Mouse (Mus musculus): Measurements from ENCODE around the gene Pecam1. TPM values are rescaled to one million over a fixed set of nuclear protein-coding genes. Genes with fewer than 3 reads are reported as not detected.

Gene Pecam1
- polyA plus RNA-seq, 1 experiment from 2014 or later: 20.2 TPM

- Histone ChIP-seq H3K9ac (ENCODE audit: low read length) (no peak overlapping the region), H3K4me2 (replicated peaks; ENCODE audit: low read depth) (no peak overlapping the region), H3K27ac (replicated peaks) (no peak overlapping the region), H3K27me3 (ENCODE audit: control insufficient read depth, insufficient read depth, low read length) (no peaks in the 10 kb centered on the region), H3K9me3 (ENCODE audit: control insufficient read depth, low read length) (no peaks in the 10 kb centered on the region), H3K4me1 (replicated peaks; ENCODE audit: control insufficient read depth, insufficient read depth) (peaks cover 3% of the 10 kb centered on the region; the same call in 1 of the 2 replicates), H3K36me3 (ENCODE audit: control insufficient read depth, insufficient read depth, low read length) (no peaks in the 10 kb centered on the region), H3K4me3 (ENCODE audit: low read depth, low read length) (no peak overlapping the region)
- DNase-seq (ENCODE audit: low spot score): no peak
- WGBS: 73% methylated on average over 15 of the region's 15 CpGs
- no peak for ATAC-seq (ENCODE audit: low FRiP score, low TSS enrichment)
- no peak for TF ChIP-seq CTCF (IDR thresholded peaks at IDR 0.05; ENCODE audit: low read depth)
- TF ChIP-seq EP300 (optimal IDR thresholded peaks at IDR 0.05): no peak
Observed at GRCm38 (mm10) chr11:106723611-106724125, 26.8 kb downstream of the Pecam1 start.

- 7% methylated on average over 7 of the region's 7 CpGs for WGBS
- peak; percentile 58 for DNase-seq (ENCODE audit: low spot score)
Observed at GRCm38 (mm10) chr11:106722831-106723361, 27.5 kb downstream of the Pecam1 start.

GRCm38 (mm10) chr11:106720379-106720778 lies 30.0 kb downstream of the Pecam1 start:
- TF ChIP-seq CTCF (IDR thresholded peaks at IDR 0.05; ENCODE audit: low read depth) (no peak), EP300 (optimal IDR thresholded peaks at IDR 0.05) (no peak)
- Histone ChIP-seq H3K4me1 (replicated peaks; ENCODE audit: control insufficient read depth, insufficient read depth) (peaks cover 3% of the 10 kb centered on the region; the same call in 1 of the 2 replicates), H3K4me2 (replicated peaks; ENCODE audit: low read depth) (no peak overlapping the region), H3K27me3 (ENCODE audit: control insufficient read depth, insufficient read depth, low read length) (no peaks in the 10 kb centered on the region), H3K9me3 (ENCODE audit: control insufficient read depth, low read length) (no peaks in the 10 kb centered on the region), H3K36me3 (ENCODE audit: control insufficient read depth, insufficient read depth, low read length) (no peaks in the 10 kb centered on the region), H3K9ac (ENCODE audit: low read length) (no peak overlapping the region), H3K4me3 (ENCODE audit: low read depth, low read length) (no peak overlapping the region), H3K27ac (replicated peaks) (no peak overlapping the region)
- DNase-seq (ENCODE audit: low spot score): no peak
- ATAC-seq (ENCODE audit: low FRiP score, low TSS enrichment): no peak
- WGBS: 87% methylated on average over 8 of the region's 8 CpGs

More at GRCm38 (mm10) chr11:106722831-106723361, 27.5 kb downstream of the Pecam1 start:
- Histone ChIP-seq H3K9ac (ENCODE audit: low read length) (no peak overlapping the region), H3K36me3 (ENCODE audit: control insufficient read depth, insufficient read depth, low read length) (no peaks in the 10 kb centered on the region), H3K27me3 (ENCODE audit: control insufficient read depth, insufficient read depth, low read length) (no peaks in the 10 kb centered on the region), H3K9me3 (ENCODE audit: control insufficient read depth, low read length) (no peaks in the 10 kb centered on the region), H3K4me3 (ENCODE audit: low read depth, low read length) (no peak overlapping the region), H3K4me2 (replicated peaks; ENCODE audit: low read depth) (no peak overlapping the region), H3K27ac (replicated peaks) (peak overlapping the region; percentile 71), H3K4me1 (replicated peaks; ENCODE audit: control insufficient read depth, insufficient read depth) (peaks cover 3% of the 10 kb centered on the region; the same call in 1 of the 2 replicates)
- no peak for TF ChIP-seq EP300 (optimal IDR thresholded peaks at IDR 0.05)
- no peak for TF ChIP-seq CTCF (IDR thresholded peaks at IDR 0.05; ENCODE audit: low read depth)
- ATAC-seq (ENCODE audit: low FRiP score, low TSS enrichment): peak; percentile 86

- no peak overlapping the region for H3K27ac ChIP-seq (replicated peaks)
- no peak for DNase-seq (ENCODE audit: low spot score)
- no peaks in the 10 kb centered on the region for H3K36me3 ChIP-seq (ENCODE audit: control insufficient read depth, insufficient read depth, low read length)
- ATAC-seq (ENCODE audit: low FRiP score, low TSS enrichment): no peak
- H3K9me3 ChIP-seq (ENCODE audit: control insufficient read depth, low read length): no peaks in the 10 kb centered on the region
- no peak overlapping the region for H3K9ac ChIP-seq (ENCODE audit: low read length)
- H3K4me3 ChIP-seq (ENCODE audit: low read depth, low read length): no peak overlapping the region
- H3K27me3 ChIP-seq (ENCODE audit: control insufficient read depth, insufficient read depth, low read length): no peaks in the 10 kb centered on the region
- WGBS: 77% methylated on average over 5 of the region's 5 CpGs
- H3K4me1 ChIP-seq (replicated peaks; ENCODE audit: control insufficient read depth, insufficient read depth): no peaks in the 10 kb centered on the region
- no peak overlapping the region for H3K4me2 ChIP-seq (replicated peaks; ENCODE audit: low read depth)
- TF ChIP-seq EP300 (optimal IDR thresholded peaks at IDR 0.05): no peak
- TF ChIP-seq CTCF (IDR thresholded peaks at IDR 0.05; ENCODE audit: low read depth): no peak
Observed at GRCm38 (mm10) chr11:106716568-106716967, 33.9 kb downstream of the Pecam1 start.

GRCm38 (mm10) chr11:106715066-106715465 lies 35.4 kb downstream of the Pecam1 start:
- no peaks in the 10 kb centered on the region for H3K9me3 ChIP-seq (ENCODE audit: control insufficient read depth, low read length)
- no peak for TF ChIP-seq EP300 (optimal IDR thresholded peaks at IDR 0.05)
- no peak for TF ChIP-seq CTCF (IDR thresholded peaks at IDR 0.05; ENCODE audit: low read depth)
- no peaks in the 10 kb centered on the region for H3K4me1 ChIP-seq (replicated peaks; ENCODE audit: control insufficient read depth, insufficient read depth)
- peak overlapping the region; percentile 65 for H3K27ac ChIP-seq (replicated peaks)
- DNase-seq (ENCODE audit: low spot score) (no peak), ATAC-seq (ENCODE audit: low FRiP score, low TSS enrichment) (no peak; the same call in 1 of the 2 replicates)
- H3K4me2 ChIP-seq (replicated peaks; ENCODE audit: low read depth): no peak overlapping the region
- peak overlapping the region; percentile 24 for H3K9ac ChIP-seq (ENCODE audit: low read length)
- H3K27me3 ChIP-seq (ENCODE audit: control insufficient read depth, insufficient read depth, low read length): no peaks in the 10 kb centered on the region
- H3K4me3 ChIP-seq (ENCODE audit: low read depth, low read length): peak overlapping the region; percentile 18; the same call in 1 of the 2 replicates
- H3K36me3 ChIP-seq (ENCODE audit: control insufficient read depth, insufficient read depth, low read length): no peaks in the 10 kb centered on the region
- 84% methylated on average over 6 of the region's 6 CpGs for WGBS

- Histone ChIP-seq H3K27me3 (ENCODE audit: control insufficient read depth, insufficient read depth, low read length) (no peaks in the 10 kb centered on the region), H3K4me1 (replicated peaks; ENCODE audit: control insufficient read depth, insufficient read depth) (no peaks in the 10 kb centered on the region), H3K9me3 (ENCODE audit: control insufficient read depth, low read length) (no peaks in the 10 kb centered on the region), H3K4me2 (replicated peaks; ENCODE audit: low read depth) (no peak overlapping the region; the same call in 1 of the 2 replicates), H3K4me3 (ENCODE audit: low read depth, low read length) (no peak overlapping the region), H3K36me3 (ENCODE audit: control insufficient read depth, insufficient read depth, low read length) (no peaks in the 10 kb centered on the region), H3K9ac (ENCODE audit: low read length) (no peak overlapping the region), H3K27ac (replicated peaks) (no peak overlapping the region)
- ATAC-seq (ENCODE audit: low FRiP score, low TSS enrichment): no peak
- WGBS: 73% methylated on average over 5 of the region's 5 CpGs
- no peak for TF ChIP-seq CTCF (IDR thresholded peaks at IDR 0.05; ENCODE audit: low read depth)
- TF ChIP-seq EP300 (optimal IDR thresholded peaks at IDR 0.05): no peak
- no peak for DNase-seq (ENCODE audit: low spot score)
Observed at GRCm38 (mm10) chr11:106710789-106711188, 39.6 kb downstream of the Pecam1 start.
